Mouse (Mus musculus): ENCODE measurements around the gene Efna5.

GRCm38 (mm10) chr17:62744239-62744638, 136.9 kb downstream of the Efna5 start:
- TF ChIP-seq GATA1 (IDR thresholded peaks at IDR 0.05; ENCODE audit: borderline replicate concordance, low read length), result no peak
- no peak for TF ChIP-seq FLI1 (IDR thresholded peaks at IDR 0.05; ENCODE audit: low read length)
